Mouse (Mus musculus) midbrain, embryonic 14.5 days (tissue): ENCODE data around the gene Tube1. TPM values are rescaled to one million over a fixed set of nuclear protein-coding genes. Genes with fewer than 3 reads are reported as not detected.

Experiments
- ATAC-seq: fragments of 200-750 bp; cut with Nextera tagmentation; 2 replicates; pipeline ENCODE4 v1.8.0; 2017; ENCODE audit warnings: moderate number of reproducible peaks, moderate library complexity; ENCODE audit not compliant: low FRiP score, low TSS enrichment
- DNase-seq: peaks from one replicate; pipeline ENCODE4 v3.0.0-alpha.2; 2015
- H3K27ac ChIP-seq: fragments of 300-500 bp; sonication (generic); replicated peaks from 2 replicates; pipeline ENCODE4 v1.5.1; 2014; ENCODE audit warnings: mild to moderate bottlenecking, low read depth, low read length, moderate library complexity
- H3K27me3 ChIP-seq: fragments of 300-500 bp; sonication (generic); 2 replicates; pipeline ENCODE4 v1.6.1; 2014; ENCODE audit warnings: low read length, control low read depth, mixed read lengths; ENCODE audit not compliant: control insufficient read depth, insufficient read depth
- H3K36me3 ChIP-seq: fragments of 300-500 bp; sonication (generic); 2 replicates; pipeline ENCODE4 v1.6.1; 2014; ENCODE audit warnings: low read length, control low read depth; ENCODE audit not compliant: control insufficient read depth, insufficient read depth
- H3K4me1 ChIP-seq: fragments of 300-500 bp; sonication (generic); 2 replicates; pipeline ENCODE4 v1.6.1; 2014; ENCODE audit warnings: mild to moderate bottlenecking, antibody characterized with exemption, low read length, control low read depth; ENCODE audit not compliant: control insufficient read depth, insufficient read depth
- H3K4me2 ChIP-seq: fragments of 300-500 bp; sonication (generic); 2 replicates; pipeline ENCODE4 v1.6.1; 2014; ENCODE audit warnings: mild to moderate bottlenecking, low read length, moderate library complexity
- H3K4me3 ChIP-seq: fragments of 300-500 bp; sonication (generic); replicated peaks from 2 replicates; pipeline ENCODE4 v1.5.1; 2014; ENCODE audit warnings: low read depth, low read length
- H3K9ac ChIP-seq: fragments of 300-500 bp; sonication (generic); replicated peaks from 2 replicates; pipeline ENCODE4 v1.6.1; 2014; ENCODE audit warnings: mild to moderate bottlenecking, low read length, moderate library complexity
- H3K9me3 ChIP-seq: fragments of 300-500 bp; sonication (generic); 2 replicates; pipeline ENCODE4 v1.6.1; 2016; ENCODE audit warnings: low read length, control low read depth, mixed read lengths; ENCODE audit not compliant: control insufficient read depth
- WGBS: fragments of 180-500 bp; shearing (Covaris S2); extraction: QIAGEN DNeasy Blood & Tissue Kit; methylation state at CpG from one replicate; pipeline ENCODE4 v1.1.7; 2014; 5-methylcytosine and 5-hydroxymethylcytosine counted together
- polyA plus RNA-seq: library from polyadenylated mRNA; unstranded; fragments of >200 nt; fragmentation: Nextera tagmentation; extraction: Ambion mirVana; gene quantifications from 2 replicates; pipeline ENCODE4 v1.2.1, GENCODE M21; 2014

Gene Tube1
- polyA plus RNA-seq, 1 experiment from 2014 or later = 11.7 TPM

GRCm38 (mm10) chr10:39121412-39121811 is 12.4 kb upstream of the Tube1 start:
- DNase-seq = peak; percentile 52

GRCm38 (mm10) chr10:39137766-39138165 is 4.0 kb downstream of the Tube1 start:
- Histone ChIP-seq H3K27me3 (no peaks in the 10 kb centered on the region), H3K27ac (no peak overlapping the region), H3K36me3 (peaks cover 40% of the 10 kb centered on the region), H3K4me3 (no peak overlapping the region), H3K9ac (no peak overlapping the region), H3K9me3 (no peaks in the 10 kb centered on the region), H3K4me1 (no peaks in the 10 kb centered on the region; the same call in 1 of the 2 replicates), H3K4me2 (no peak overlapping the region)
- DNase-seq (no peak), ATAC-seq (no peak)
- 91% methylated on average over 3 of the region's 3 CpGs for WGBS

More at GRCm38 (mm10) chr10:39121412-39121811, 12.4 kb upstream of the Tube1 start:
- Histone ChIP-seq H3K36me3 (0 out of 2 replicates have a peak, but pooled peaks cover 7% of the 10 kb centered on the region), H3K27ac (no peak overlapping the region), H3K9me3 (no peaks in the 10 kb centered on the region), H3K9ac (no peak overlapping the region), H3K27me3 (no peaks in the 10 kb centered on the region), H3K4me2 (no peak overlapping the region), H3K4me1 (no peaks in the 10 kb centered on the region), H3K4me3 (no peak overlapping the region)
- ATAC-seq = no peak
- 39% methylated on average over 4 of the region's 4 CpGs for WGBS

- no peak overlapping the region for H3K27ac ChIP-seq
- no peak for DNase-seq
- no peak overlapping the region for H3K9ac ChIP-seq
- 86% methylated on average over 6 of the region's 6 CpGs for WGBS
- no peak overlapping the region for H3K4me3 ChIP-seq
- no peak for ATAC-seq
- H3K9me3 ChIP-seq = no peaks in the 10 kb centered on the region
- H3K36me3 ChIP-seq = peaks cover 49% of the 10 kb centered on the region
- no peak overlapping the region for H3K4me2 ChIP-seq
- H3K4me1 ChIP-seq = no peaks in the 10 kb centered on the region; the same call in 1 of the 2 replicates
- H3K27me3 ChIP-seq = no peaks in the 10 kb centered on the region
These were observed 5.0 kb downstream of the Tube1 start for GRCm38 (mm10) chr10:39138761-39139160.

- DNase-seq = no peak
- H3K27ac ChIP-seq = no peak overlapping the region
- no peaks in the 10 kb centered on the region for H3K4me1 ChIP-seq
- no peak overlapping the region for H3K4me2 ChIP-seq
- no peak overlapping the region for H3K9ac ChIP-seq
- ATAC-seq = no peak
- H3K4me3 ChIP-seq = no peak overlapping the region
- H3K36me3 ChIP-seq = peaks cover 63% of the 10 kb centered on the region
- H3K27me3 ChIP-seq = no peaks in the 10 kb centered on the region
- 85% methylated on average over 14 of the region's 14 CpGs for WGBS
- no peaks in the 10 kb centered on the region for H3K9me3 ChIP-seq
These were observed 7.1 kb downstream of the Tube1 start for GRCm38 (mm10) chr10:39140843-39141242.

GRCm38 (mm10) chr10:39141401-39141800 is 7.6 kb downstream of the Tube1 start:
- no peak for ATAC-seq
- H3K36me3 ChIP-seq = peaks cover 65% of the 10 kb centered on the region
- 95% methylated on average over 2 of the region's 2 CpGs for WGBS

GRCm38 (mm10) chr10:39142216-39142615 is 8.4 kb downstream of the Tube1 start:
- Histone ChIP-seq H3K4me3 (no peak overlapping the region), H3K36me3 (peaks cover 66% of the 10 kb centered on the region)

More at GRCm38 (mm10) chr10:39141401-39141800, 7.6 kb downstream of the Tube1 start:
- H3K9ac ChIP-seq = no peak overlapping the region
- DNase-seq = no peak
- no peaks in the 10 kb centered on the region for H3K27me3 ChIP-seq
- no peaks in the 10 kb centered on the region for H3K9me3 ChIP-seq
- no peaks in the 10 kb centered on the region for H3K4me1 ChIP-seq
- no peak overlapping the region for H3K4me2 ChIP-seq
- no peak overlapping the region for H3K27ac ChIP-seq
- H3K4me3 ChIP-seq = no peak overlapping the region

GRCm38 (mm10) chr10:39156719-39157118 is 22.9 kb downstream of the Tube1 start:
- no peaks in the 10 kb centered on the region for H3K9me3 ChIP-seq
- DNase-seq (no peak), ATAC-seq (no peak)
- H3K27me3 ChIP-seq = no peaks in the 10 kb centered on the region
- no peak overlapping the region for H3K4me3 ChIP-seq
- H3K36me3 ChIP-seq = no peaks in the 10 kb centered on the region
- no peak overlapping the region for H3K9ac ChIP-seq
- H3K27ac ChIP-seq = no peak overlapping the region
- WGBS = 91% methylated on average over 5 of the region's 5 CpGs
- no peaks in the 10 kb centered on the region for H3K4me1 ChIP-seq
- no peak overlapping the region for H3K4me2 ChIP-seq

More at GRCm38 (mm10) chr10:39142216-39142615, 8.4 kb downstream of the Tube1 start:
- Histone ChIP-seq H3K9me3 (no peaks in the 10 kb centered on the region), H3K4me1 (no peaks in the 10 kb centered on the region), H3K9ac (no peak overlapping the region), H3K27ac (no peak overlapping the region), H3K27me3 (no peaks in the 10 kb centered on the region), H3K4me2 (no peak overlapping the region)
- WGBS = 84% methylated on average over 12 of the region's 12 CpGs
- DNase-seq (no peak), ATAC-seq (no peak)

- H3K27ac ChIP-seq = no peak overlapping the region
- 86% methylated on average over 1 of the region's 1 CpGs for WGBS
- DNase-seq (no peak), ATAC-seq (no peak)
- H3K4me3 ChIP-seq = no peak overlapping the region
- H3K9me3 ChIP-seq = no peaks in the 10 kb centered on the region
- no peaks in the 10 kb centered on the region for H3K4me1 ChIP-seq
- H3K27me3 ChIP-seq = no peaks in the 10 kb centered on the region
- H3K4me2 ChIP-seq = no peak overlapping the region
- H3K9ac ChIP-seq = no peak overlapping the region
- H3K36me3 ChIP-seq = no peaks in the 10 kb centered on the region
These were observed 23.5 kb downstream of the Tube1 start for GRCm38 (mm10) chr10:39157321-39157720.

- Histone ChIP-seq H3K9ac (no peak overlapping the region), H3K4me1 (no peaks in the 10 kb centered on the region), H3K4me2 (no peak overlapping the region), H3K4me3 (no peak overlapping the region), H3K36me3 (no peaks in the 10 kb centered on the region), H3K27ac (no peak overlapping the region), H3K27me3 (no peaks in the 10 kb centered on the region), H3K9me3 (no peaks in the 10 kb centered on the region)
- ATAC-seq (no peak), DNase-seq (no peak)
- WGBS = 47% methylated on average over 12 of the region's 12 CpGs
These were observed 24.5 kb downstream of the Tube1 start for GRCm38 (mm10) chr10:39158306-39158705.
